Mouse (Mus musculus): ENCODE results near the gene Gm21060.
A peak's percentile ranks its signal among the peaks of the same experiment; 100 is the strongest.
"Not testable (repeated sequence)": the region's sequence is repeated elsewhere in the genome, so short reads cannot be mapped to it uniquely, and the experiment has no call there.

The Gm21060 gene

GRCm38 (mm10) chr19:61296969-61297368, at the start of gene Gm21060:
Gene Gm21060 (minus strand): TSS chr19:61297069.
- no peak for DNase-seq (ENCODE audit: extremely low spot score)

- not testable (repeated sequence) for DNase-seq (ENCODE audit: extremely low spot score)
Observed at GRCm38 (mm10) chr19:61320844-61321243, 24.0 kb upstream of the Gm21060 start.

DNA sequence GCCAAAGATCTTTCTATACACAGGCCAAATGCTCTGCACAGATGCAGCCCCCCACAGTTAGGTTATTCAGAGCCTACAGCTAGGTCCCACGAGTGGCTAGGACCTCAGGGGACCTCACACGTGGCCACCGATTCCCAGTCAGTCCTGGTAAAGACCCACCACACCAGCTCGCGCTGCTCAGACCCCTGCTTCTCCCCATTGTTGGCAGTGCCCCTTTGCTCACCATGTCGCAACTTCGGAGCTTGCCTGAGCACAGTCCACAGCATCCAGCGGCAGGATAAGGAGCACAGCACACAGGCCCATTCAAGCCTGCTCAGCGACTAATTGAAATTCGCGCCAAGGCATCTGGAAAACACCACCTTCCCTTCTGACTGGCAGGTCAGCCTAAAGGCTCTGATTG, 16.3 kb upstream of the Gm21060 start:
- DNase-seq (ENCODE audit: extremely low spot score), result peak; percentile 1

GRCm38 (mm10) chr19:61312400-61312799, 15.5 kb upstream of the Gm21060 start:
- DNase-seq (ENCODE audit: extremely low spot score), result not testable (repeated sequence)

GRCm38 (mm10) chr19:61308083-61308482, 11.2 kb upstream of the Gm21060 start:
- DNase-seq (ENCODE audit: extremely low spot score), result not testable (repeated sequence)

DNA sequence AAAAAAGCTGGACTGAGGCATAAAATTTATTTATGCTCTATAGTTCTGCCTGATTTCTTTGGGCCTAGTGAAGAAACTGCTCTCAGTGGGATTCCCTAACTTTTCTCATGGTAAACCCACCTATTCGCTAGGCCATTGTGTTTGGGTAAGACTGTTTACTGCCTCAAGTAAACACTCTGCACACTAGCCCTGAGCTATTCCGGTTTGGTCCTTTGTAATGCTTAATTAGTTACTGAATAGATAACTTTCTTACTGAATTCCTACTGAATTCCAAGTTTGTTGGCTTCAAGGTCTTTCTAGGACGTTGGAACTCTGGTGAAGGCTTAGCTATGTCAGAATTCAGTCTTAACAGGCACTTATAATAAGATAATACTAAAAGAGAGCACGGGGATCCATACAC, 11.8 kb downstream of the Gm21060 start:
- not testable (repeated sequence) for DNase-seq (ENCODE audit: extremely low spot score)

GRCm38 (mm10) chr19:61283581-61283980, 13.3 kb downstream of the Gm21060 start:
- DNase-seq (ENCODE audit: extremely low spot score), result no peak

- DNase-seq (ENCODE audit: extremely low spot score), result no peak
Observed at GRCm38 (mm10) chr19:61275446-61275845, 21.4 kb downstream of the Gm21060 start.

DNA sequence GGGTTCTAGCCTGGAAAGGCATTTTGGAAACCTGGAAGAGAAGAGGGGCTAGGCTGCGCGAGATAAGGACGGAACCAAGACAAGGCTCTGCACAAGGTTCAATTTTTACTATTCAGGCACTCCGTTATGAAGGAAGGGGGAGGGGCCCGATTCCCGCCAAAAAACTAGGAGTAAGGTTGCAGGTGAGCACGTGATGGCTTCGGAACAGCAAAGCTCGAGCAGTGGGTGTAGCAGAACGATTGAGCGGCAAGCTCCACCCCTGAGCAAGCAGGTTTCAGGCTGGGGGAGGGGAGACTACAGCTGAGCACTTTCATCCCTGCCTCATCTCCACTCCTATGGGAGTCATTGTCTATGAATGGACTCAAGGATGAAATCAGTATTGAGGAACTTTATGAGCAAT, 27.7 kb downstream of the Gm21060 start:
- DNase-seq (ENCODE audit: extremely low spot score), result not testable (repeated sequence)

DNA sequence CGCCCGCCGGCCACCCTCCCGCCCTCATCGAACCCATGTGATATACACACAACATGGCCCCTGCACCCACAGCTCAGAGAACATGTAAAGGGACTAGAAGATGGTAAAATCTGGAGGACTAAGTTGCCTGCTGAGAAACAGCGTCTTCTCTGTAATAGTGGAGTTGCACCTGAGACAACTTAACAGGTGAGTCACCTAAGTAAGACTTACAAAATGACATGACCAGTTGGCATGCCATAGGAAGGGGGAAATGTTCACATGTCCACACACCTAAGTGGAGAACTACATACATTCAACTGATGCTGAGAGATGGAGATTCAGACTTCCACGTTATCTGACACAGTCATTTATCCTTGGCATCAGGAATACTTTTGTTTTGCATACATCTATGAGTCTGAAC, 29.7 kb downstream of the Gm21060 start:
- peak; percentile 5 for DNase-seq (ENCODE audit: extremely low spot score)

GRCm38 (mm10) chr19:61266651-61267050, 30.2 kb downstream of the Gm21060 start:
- DNase-seq (ENCODE audit: extremely low spot score), result peak; percentile 100

DNA sequence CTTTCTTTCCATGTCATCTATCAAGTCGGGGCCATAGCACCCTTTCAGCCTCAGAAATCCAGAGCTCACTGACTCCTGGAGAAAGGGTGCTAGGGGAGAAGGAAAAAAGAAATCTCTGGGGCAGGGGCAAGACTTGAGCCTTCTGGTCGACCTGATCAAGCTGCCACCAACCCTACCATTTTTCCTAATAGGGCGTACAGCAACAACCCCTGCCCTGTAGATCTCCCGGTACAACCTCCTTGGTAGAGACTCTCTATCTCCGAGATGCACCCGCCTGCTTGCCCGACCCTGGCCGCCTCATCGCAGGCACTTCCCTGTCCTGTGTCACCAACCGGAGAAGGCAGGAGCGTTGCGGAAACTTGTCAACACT, 30.6 kb downstream of the Gm21060 start:
- DNase-seq (ENCODE audit: extremely low spot score), result peak; percentile 70

GRCm38 (mm10) chr19:61265349-61266245, 31.3 kb downstream of the Gm21060 start:
- DNase-seq (ENCODE audit: extremely low spot score), result peak; percentile 68

DNA sequence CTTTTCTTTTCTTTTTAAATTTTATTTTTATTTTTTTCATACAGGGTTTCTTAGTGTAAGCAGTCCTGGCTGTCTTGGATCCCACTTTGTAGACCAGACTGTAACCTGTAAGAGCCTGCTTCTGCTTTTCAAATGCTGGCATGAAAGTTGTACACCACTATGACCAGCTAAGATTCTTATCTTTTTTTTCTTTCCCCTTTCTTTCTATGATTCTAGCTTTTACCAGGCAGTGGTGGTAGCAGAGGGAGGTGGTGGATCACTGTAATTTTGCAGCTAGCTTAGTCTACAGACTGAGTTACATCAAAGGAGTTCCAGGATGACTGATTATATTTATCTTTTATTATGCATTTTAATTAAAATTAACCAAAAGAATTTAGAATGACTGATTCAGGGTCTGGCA, 31.9 kb downstream of the Gm21060 start:
- DNase-seq (ENCODE audit: extremely low spot score), result no peak

GRCm38 (mm10) chr19:61264227-61264626, 32.6 kb downstream of the Gm21060 start:
- peak; percentile 51 for DNase-seq (ENCODE audit: extremely low spot score)

- no peak for DNase-seq (ENCODE audit: extremely low spot score)
Observed at GRCm38 (mm10) chr19:61261241-61261640, 35.6 kb downstream of the Gm21060 start.

- no peak for DNase-seq (ENCODE audit: extremely low spot score)
Observed at GRCm38 (mm10) chr19:61257733-61258132, 39.1 kb downstream of the Gm21060 start.

DNA sequence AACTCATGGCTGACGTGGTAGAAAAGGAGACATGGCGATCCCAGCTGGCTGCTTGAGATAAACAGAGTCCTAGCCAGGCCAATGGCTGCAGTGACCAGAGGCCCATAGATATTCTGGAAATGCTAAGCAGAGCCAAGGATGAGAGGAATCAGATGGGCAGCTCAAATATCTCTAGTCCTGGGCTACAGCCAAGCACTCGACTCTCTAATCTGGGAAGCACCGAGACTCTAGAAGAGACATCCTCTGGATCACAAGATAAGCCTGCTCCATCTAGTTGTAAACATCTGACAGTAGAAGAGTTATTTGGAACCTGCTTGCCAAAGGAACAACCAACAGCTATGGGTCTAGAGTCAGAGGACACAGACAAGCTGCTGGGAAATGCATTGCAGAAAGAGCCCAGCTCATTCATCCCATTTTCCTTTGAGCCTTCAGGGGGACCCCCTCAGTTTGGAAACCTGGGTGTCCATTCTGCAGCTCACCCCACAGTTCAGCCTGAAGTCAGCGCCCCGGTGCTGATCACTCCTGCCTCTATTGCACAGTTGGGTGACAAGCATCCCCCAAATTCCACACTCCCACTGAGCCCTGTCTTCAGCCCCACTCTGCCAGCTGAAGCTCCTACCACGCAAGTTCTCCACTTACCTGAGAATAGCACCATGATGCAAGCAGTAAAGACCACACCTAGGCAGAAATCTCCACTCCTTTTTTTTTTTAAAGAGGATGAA, 40.5 kb downstream of the Gm21060 start:
- no peak for DNase-seq (ENCODE audit: extremely low spot score)

DNA sequence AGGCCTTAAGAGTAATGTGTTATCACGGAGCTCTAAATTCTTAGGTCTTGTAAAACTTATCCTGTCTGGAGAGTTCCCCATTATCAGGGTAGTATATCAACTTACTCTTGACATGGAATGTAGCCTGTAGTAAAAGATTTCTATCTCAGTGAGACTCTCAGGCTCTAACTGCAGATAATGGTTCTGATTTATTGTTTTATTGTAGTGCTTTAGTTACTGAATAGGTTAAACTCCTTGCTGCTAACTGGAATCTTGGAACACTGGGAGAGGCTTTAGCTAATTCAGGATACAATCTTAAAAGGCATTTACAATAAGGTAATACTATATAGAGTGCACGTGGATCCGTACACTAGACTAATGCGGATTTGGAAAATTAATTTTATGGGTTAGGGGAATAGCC, 49.5 kb downstream of the Gm21060 start:
- not testable (repeated sequence) for DNase-seq (ENCODE audit: extremely low spot score)
